Mouse (Mus musculus): Measurements from ENCODE around the gene Cyren.

- TF ChIP-seq CTCF (IDR thresholded peaks at IDR 0.05; ENCODE audit: control insufficient read depth, insufficient read depth, low read length) (no peak), POLR2A (IDR thresholded peaks at IDR 0.05; ENCODE audit: borderline replicate concordance, control insufficient read depth, low read depth, low read length) (no peak)
Observed at GRCm38 (mm10) chr6:34900990-34901389, 23.1 kb upstream of the Cyren start.

Data from bone marrow, adult 2 months (tissue).